Mouse (Mus musculus) liver, embryonic 11.5 days (tissue): ENCODE measurements at regions not wholly inside any gene's neighbourhood (a gene's known extent, or its start where the extent isn't known, plus 50 kb on each side); places are given as distances from the start of the nearest gene placed in this dataset.

ENCODE experiments used
- ATAC-seq: fragments of 200-750 bp; cut with Nextera tagmentation; replicated peaks from 2 replicates; pipeline ENCODE4 v1.8.0; 2017; ENCODE audit warnings: moderate number of reproducible peaks, mild to moderate bottlenecking, moderate TSS enrichment, moderate library complexity; ENCODE audit not compliant: low FRiP score
- DNase-seq: peaks from one replicate; pipeline ENCODE4 v3.0.0-alpha.2; 2017; ENCODE audit warnings: low spot score
- H3K27ac ChIP-seq: fragments of 300-500 bp; sonication (generic); 2 replicates; pipeline ENCODE4 v1.5.1; 2014; ENCODE audit warnings: mild to moderate bottlenecking, low read depth, low read length, control low read depth
- H3K27me3 ChIP-seq: fragments of 300-500 bp; sonication (generic); replicated peaks from 2 replicates; pipeline ENCODE4 v1.6.1; 2014; ENCODE audit warnings: low read length, mixed read lengths; ENCODE audit not compliant: control insufficient read depth, insufficient read depth
- H3K36me3 ChIP-seq: fragments of 300-500 bp; sonication (generic); 2 replicates; pipeline ENCODE4 v1.6.1; 2014; ENCODE audit warnings: mild to moderate bottlenecking, low read length, moderate library complexity, mixed read lengths; ENCODE audit not compliant: control insufficient read depth, insufficient read depth
- H3K4me1 ChIP-seq: fragments of 300-500 bp; sonication (generic); replicated peaks from 2 replicates; pipeline ENCODE4 v1.6.1; 2014; ENCODE audit warnings: low read length, mixed read lengths; ENCODE audit not compliant: control insufficient read depth, insufficient read depth
- H3K4me2 ChIP-seq: fragments of 300-500 bp; sonication (generic); 2 replicates; pipeline ENCODE4 v1.6.1; 2014; ENCODE audit warnings: mild to moderate bottlenecking, control low read depth, moderate library complexity
- H3K4me3 ChIP-seq: fragments of 300-500 bp; sonication (generic); 2 replicates; pipeline ENCODE4 v1.5.1; 2014; ENCODE audit warnings: low read depth, low read length, control low read depth
- H3K9ac ChIP-seq: fragments of 300-500 bp; sonication (generic); 2 replicates; pipeline ENCODE4 v1.6.1; 2014; ENCODE audit warnings: low read depth, low read length, control low read depth
- H3K9me3 ChIP-seq: fragments of 300-500 bp; sonication (generic); 2 replicates; pipeline ENCODE4 v1.6.1; 2016; ENCODE audit warnings: low read length, inconsistent platforms, mixed read lengths; ENCODE audit not compliant: control insufficient read depth
- WGBS: fragments of 180-500 bp; shearing (Covaris S2); extraction: QIAGEN DNeasy Blood & Tissue Kit; methylation state at CpG from one replicate; pipeline ENCODE4 v1.1.7; 2014; 5-methylcytosine and 5-hydroxymethylcytosine counted together

- Histone ChIP-seq H3K4me2 (no peak overlapping the region), H3K9me3 (no peaks in the 10 kb centered on the region), H3K4me3 (no peak overlapping the region), H3K4me1 (no peaks in the 10 kb centered on the region), H3K27ac (no peak overlapping the region), H3K27me3 (no peaks in the 10 kb centered on the region), H3K36me3 (no peaks in the 10 kb centered on the region), H3K9ac (no peak overlapping the region)
- ATAC-seq (no peak), DNase-seq (no peak)
- 85% methylated on average over 5 of the region's 5 CpGs for WGBS
Observed at GRCm38 (mm10) chr17:68107875-68108274, 104.0 kb upstream of the Arhgap28 start.

- 82% methylated on average over 4 of the region's 4 CpGs for WGBS
- H3K27me3 ChIP-seq: no peaks in the 10 kb centered on the region
- H3K36me3 ChIP-seq: no peaks in the 10 kb centered on the region
- H3K4me1 ChIP-seq: no peaks in the 10 kb centered on the region
- no peak overlapping the region for H3K9ac ChIP-seq
- no peak overlapping the region for H3K27ac ChIP-seq
- H3K4me2 ChIP-seq: no peak overlapping the region
- no peaks in the 10 kb centered on the region for H3K9me3 ChIP-seq
- no peak for DNase-seq
- ATAC-seq: no peak
- no peak overlapping the region for H3K4me3 ChIP-seq
Observed at GRCm38 (mm10) chr17:68111834-68112473, 108.0 kb upstream of the Arhgap28 start.

GRCm38 (mm10) chr17:68112763-68113330 lies 108.9 kb upstream of the Arhgap28 start:
- H3K9me3 ChIP-seq: no peaks in the 10 kb centered on the region
- H3K27me3 ChIP-seq: no peaks in the 10 kb centered on the region
- no peak overlapping the region for H3K9ac ChIP-seq
- no peak overlapping the region for H3K4me3 ChIP-seq
- no peaks in the 10 kb centered on the region for H3K36me3 ChIP-seq
- no peak overlapping the region for H3K4me2 ChIP-seq
- WGBS: 78% methylated on average over 5 of the region's 5 CpGs
- H3K27ac ChIP-seq: no peak overlapping the region
- no peak for ATAC-seq
- no peak for DNase-seq
- no peaks in the 10 kb centered on the region for H3K4me1 ChIP-seq

- H3K4me1 ChIP-seq: peaks cover 4% of the 10 kb centered on the region; the same call in 1 of the 2 replicates
- WGBS: 42% methylated on average over 4 of the region's 4 CpGs
- H3K9me3 ChIP-seq: no peaks in the 10 kb centered on the region
- ATAC-seq: peak; percentile 46
- no peaks in the 10 kb centered on the region for H3K36me3 ChIP-seq
- no peak overlapping the region for H3K9ac ChIP-seq
- no peaks in the 10 kb centered on the region for H3K27me3 ChIP-seq
- H3K4me3 ChIP-seq: no peak overlapping the region
- no peak for DNase-seq
- no peak overlapping the region for H3K27ac ChIP-seq
- H3K4me2 ChIP-seq: no peak overlapping the region
Observed at GRCm38 (mm10) chr17:68115599-68115998, 111.7 kb upstream of the Arhgap28 start.

- H3K36me3 ChIP-seq: no peaks in the 10 kb centered on the region
- no peak overlapping the region for H3K4me3 ChIP-seq
- H3K27ac ChIP-seq: no peak overlapping the region
- 53% methylated on average over 3 of the region's 3 CpGs for WGBS
- peaks cover 4% of the 10 kb centered on the region; the same call in 1 of the 2 replicates for H3K4me1 ChIP-seq
- no peak overlapping the region for H3K4me2 ChIP-seq
- H3K27me3 ChIP-seq: no peaks in the 10 kb centered on the region
- DNase-seq (no peak), ATAC-seq (peak; percentile 14; the same call in 1 of the 2 replicates)
- no peaks in the 10 kb centered on the region for H3K9me3 ChIP-seq
- H3K9ac ChIP-seq: no peak overlapping the region
Observed at GRCm38 (mm10) chr17:68119055-68119698, 115.3 kb upstream of the Arhgap28 start.

- Histone ChIP-seq H3K4me1 (peaks cover 4% of the 10 kb centered on the region; the same call in 1 of the 2 replicates), H3K9ac (no peak overlapping the region), H3K4me2 (no peak overlapping the region), H3K4me3 (no peak overlapping the region), H3K27ac (no peak overlapping the region), H3K36me3 (no peaks in the 10 kb centered on the region), H3K9me3 (no peaks in the 10 kb centered on the region), H3K27me3 (no peaks in the 10 kb centered on the region)
- ATAC-seq (no peak), DNase-seq (no peak)
- WGBS: 84% methylated on average over 5 of the region's 5 CpGs
Observed at GRCm38 (mm10) chr17:68120230-68120629, 116.3 kb upstream of the Arhgap28 start.

GRCm38 (mm10) chr17:68120744-68121143 lies 116.8 kb upstream of the Arhgap28 start:
- DNase-seq: no peak
- no peak overlapping the region for H3K27ac ChIP-seq

GRCm38 (mm10) chr17:68134373-68134772 lies 130.5 kb upstream of the Arhgap28 start:
- Histone ChIP-seq H3K27ac (no peak overlapping the region), H3K36me3 (no peaks in the 10 kb centered on the region), H3K4me3 (no peak overlapping the region), H3K9ac (no peak overlapping the region), H3K27me3 (no peaks in the 10 kb centered on the region), H3K4me2 (no peak overlapping the region), H3K4me1 (no peaks in the 10 kb centered on the region), H3K9me3 (no peaks in the 10 kb centered on the region)
- DNase-seq (no peak), ATAC-seq (no peak)
- 53% methylated on average over 10 of the region's 10 CpGs for WGBS

More at GRCm38 (mm10) chr17:68120744-68121143, 116.8 kb upstream of the Arhgap28 start:
- Histone ChIP-seq H3K9me3 (no peaks in the 10 kb centered on the region), H3K36me3 (no peaks in the 10 kb centered on the region), H3K9ac (no peak overlapping the region), H3K4me1 (peaks cover 4% of the 10 kb centered on the region; the same call in 1 of the 2 replicates), H3K4me2 (no peak overlapping the region), H3K27me3 (no peaks in the 10 kb centered on the region), H3K4me3 (no peak overlapping the region)
- no peak for ATAC-seq
- 72% methylated on average over 6 of the region's 6 CpGs for WGBS
